Mouse (Mus musculus) embryonic fibroblast, embryonic 13.5 days (primary cell): Measurements from ENCODE around the gene Nos1. TPM values are rescaled to one million over a fixed set of nuclear protein-coding genes. Genes with fewer than 3 reads are reported as not detected.

Source experiments
- H3K27ac ChIP-seq: 2 replicates; pipeline ENCODE4 v1.5.1; 2012; ENCODE audit warnings: low read length, control low read depth, inconsistent platforms; ENCODE audit not compliant: insufficient read depth
- H3K4me1 ChIP-seq: 2 replicates; pipeline ENCODE4 v1.6.1; 2011; ENCODE audit warnings: low read length; ENCODE audit not compliant: control insufficient read depth, insufficient read depth
- H3K4me3 ChIP-seq: 2 replicates; pipeline ENCODE4 v1.5.1; 2011; ENCODE audit warnings: mild to moderate bottlenecking, control low read depth, low read length; ENCODE audit not compliant: insufficient read depth
- CTCF ChIP-seq: IDR thresholded peaks from 2 replicates; pipeline ENCODE4 v1.5.1; 2011; ENCODE audit warnings: mild to moderate bottlenecking, control low read depth, low read length, moderate library complexity, borderline replicate concordance; ENCODE audit not compliant: insufficient read depth
- POLR2A ChIP-seq: IDR thresholded peaks from 2 replicates; pipeline ENCODE4 v1.6.1; 2011; ENCODE audit warnings: low read depth, mild to moderate bottlenecking, control low read depth, low read length, moderate library complexity
- polyA plus RNA-seq: library from polyadenylated mRNA; stranded (reverse); fragments of >200 nt; gene quantifications from 2 replicates; pipeline ENCODE4 v1.2.4, GENCODE M21; 2011; ENCODE audit warnings: low read depth; ENCODE audit not compliant: missing spikeins, insufficient read length

Nos1 gene
- polyA plus RNA-seq, 1 experiment: 0.14 TPM

- Histone ChIP-seq H3K4me1 (no peaks in the 10 kb centered on the region), H3K27ac (no peak overlapping the region), H3K4me3 (no peak overlapping the region)
- TF ChIP-seq CTCF: no peak
- TF ChIP-seq POLR2A: no peak
These were observed 210.1 kb downstream of the Nos1 start for GRCm38 (mm10) chr5:117990957-117991356.

GRCm38 (mm10) chr5:117993550-117993949, 212.7 kb downstream of the Nos1 start:
- TF ChIP-seq POLR2A: no peak
- TF ChIP-seq CTCF: no peak
- no peak overlapping the region for H3K4me3 ChIP-seq
- H3K4me1 ChIP-seq: no peaks in the 10 kb centered on the region
- no peak overlapping the region for H3K27ac ChIP-seq

GRCm38 (mm10) chr5:117995372-117995901, 214.6 kb downstream of the Nos1 start:
- no peak for TF ChIP-seq POLR2A
- no peak overlapping the region for H3K4me3 ChIP-seq
- H3K4me1 ChIP-seq: no peaks in the 10 kb centered on the region
- no peak overlapping the region for H3K27ac ChIP-seq

- Histone ChIP-seq H3K4me3 (no peak overlapping the region), H3K4me1 (no peaks in the 10 kb centered on the region), H3K27ac (no peak overlapping the region)
- TF ChIP-seq POLR2A (no peak), CTCF (no peak)
These were observed 215.1 kb downstream of the Nos1 start for GRCm38 (mm10) chr5:117995911-117996310.

- H3K4me1 ChIP-seq: no peaks in the 10 kb centered on the region
These were observed 215.7 kb downstream of the Nos1 start for GRCm38 (mm10) chr5:117996581-117996980.

GRCm38 (mm10) chr5:117997434-117997970, 216.7 kb downstream of the Nos1 start:
- Histone ChIP-seq H3K27ac (no peak overlapping the region), H3K4me3 (no peak overlapping the region), H3K4me1 (no peaks in the 10 kb centered on the region)
- TF ChIP-seq CTCF: no peak
- TF ChIP-seq POLR2A: no peak

More at GRCm38 (mm10) chr5:117996581-117996980, 215.7 kb downstream of the Nos1 start:
- H3K27ac ChIP-seq: no peak overlapping the region
- no peak for TF ChIP-seq POLR2A
- no peak for TF ChIP-seq CTCF
- H3K4me3 ChIP-seq: no peak overlapping the region

GRCm38 (mm10) chr5:117999061-117999460, 218.2 kb downstream of the Nos1 start:
- no peak overlapping the region for H3K27ac ChIP-seq
- TF ChIP-seq POLR2A (no peak), CTCF (no peak)
- no peak overlapping the region for H3K4me3 ChIP-seq
- H3K4me1 ChIP-seq: no peaks in the 10 kb centered on the region

GRCm38 (mm10) chr5:117999584-117999983, 218.8 kb downstream of the Nos1 start:
- TF ChIP-seq POLR2A: no peak
- no peak for TF ChIP-seq CTCF
- Histone ChIP-seq H3K4me3 (no peak overlapping the region), H3K27ac (no peak overlapping the region), H3K4me1 (no peaks in the 10 kb centered on the region)

- H3K27ac ChIP-seq: no peak overlapping the region
- TF ChIP-seq CTCF (peak; percentile 80), POLR2A (no peak)
- H3K4me3 ChIP-seq: no peak overlapping the region
- H3K4me1 ChIP-seq: no peaks in the 10 kb centered on the region
These were observed 221.2 kb downstream of the Nos1 start for GRCm38 (mm10) chr5:118002059-118002458.

- no peak overlapping the region for H3K27ac ChIP-seq
- no peaks in the 10 kb centered on the region for H3K4me1 ChIP-seq
- no peak overlapping the region for H3K4me3 ChIP-seq
- TF ChIP-seq POLR2A (no peak), CTCF (peak; percentile 93)
These were observed 223.8 kb downstream of the Nos1 start for GRCm38 (mm10) chr5:118004619-118005018.
